ENCODE assay signal across 9 mouse cellular contexts in genomic region chr11:83040325-83040724, GRCm38 (mm10). TPM values are rescaled to one million over a fixed set of nuclear protein-coding genes. Genes with fewer than 3 reads are reported as not detected.
A peak's percentile ranks its signal among the peaks of the same experiment; 100 is the strongest.
DNase-seq lines count a peak whose midpoint lies in the region; ATAC-seq and TF ChIP-seq lines count a peak whose summit lies in the region.
"Had no signal": no experiment of that assay in that cellular context is flagged by ENCODE, and none has a peak within 500 bp of the region (broad histone marks: within the 10 kb centered on the region; RNA-seq: fewer than 3 reads in every experiment).

No protein-coding gene starts in this region.

- no peak for ATAC-seq in forebrain, embryonic 12.5 days (ENCODE audit: low FRiP score)

- WGBS in forebrain, embryonic 12.5 days: 24% methylated on average over 1 of the region's 1 CpGs

- H3K4me3 ChIP-seq in embryonic fibroblast, embryonic 13.5 days (ENCODE audit: insufficient read depth, low read length): no peak overlapping the region
- H3K4me3 ChIP-seq in forebrain, embryonic 12.5 days (replicated peaks): no peak overlapping the region

- H3K36me3 ChIP-seq in forebrain, embryonic 12.5 days (replicated peaks): no peaks in the 10 kb centered on the region
- H3K36me3 ChIP-seq: forebrain, embryonic 10.5 days had no signal

- H3K4me2 ChIP-seq in forebrain, embryonic 12.5 days: no peak overlapping the region

- H3K9me3 ChIP-seq in forebrain, embryonic 12.5 days: no peaks in the 10 kb centered on the region
- H3K9me3 ChIP-seq: forebrain, embryonic 10.5 days had no signal

- 0 out of 2 replicates have a peak, but pooled peaks cover 14% of the 10 kb centered on the region for H3K27me3 ChIP-seq in forebrain, embryonic 12.5 days

- H3K27ac ChIP-seq in embryonic fibroblast, embryonic 13.5 days (ENCODE audit: insufficient read depth, low read length): 0 out of 2 replicates have a peak overlapping the region, but pooled peaks have one; percentile 11
- no peak overlapping the region for H3K27ac ChIP-seq in forebrain, embryonic 12.5 days
- H3K27ac ChIP-seq: forebrain, embryonic 10.5 days had no signal

- DNase-seq in 416B (ENCODE audit: low read depth) (peak; percentile 98), A20 (ENCODE audit: low read depth, low spot score) (peak; percentile 34)
- DNase-seq in lung, postnatal 10 days: peak; percentile 18
- DNase-seq in layer of hippocampus, adult 8-10 months (ENCODE audit: low spot score in 2 of 2): no peak
- no peak for DNase-seq in cerebellum, adult 9-11 months
- DNase-seq: midbrain, embryonic 14.5 days had no signal

- no peak overlapping the region for H3K9ac ChIP-seq in forebrain, embryonic 12.5 days

- peak; percentile 28; the same call in 1 of the 2 replicates for TF ChIP-seq POLR2A in embryonic fibroblast, embryonic 13.5 days (IDR thresholded peaks at IDR 0.05; ENCODE audit: low read depth, low read length)

- no peak for TF ChIP-seq CTCF in embryonic fibroblast, embryonic 13.5 days (IDR thresholded peaks at IDR 0.05; ENCODE audit: borderline replicate concordance, insufficient read depth, low read length)

- no peaks in the 10 kb centered on the region; the same call in 1 of the 2 replicates for H3K4me1 ChIP-seq in embryonic fibroblast, embryonic 13.5 days (ENCODE audit: control insufficient read depth, insufficient read depth, low read length)
- H3K4me1 ChIP-seq in forebrain, embryonic 12.5 days: no peaks in the 10 kb centered on the region

RNA-seq across cellular contexts. Expression of gene Slfn8, which starts 19.7 kb away (rescaled TPM):
- polyA plus RNA-seq in embryonic fibroblast, embryonic 13.5 days (2011; ENCODE audit: insufficient read length, low read depth, missing spikeins): 2.2 and 4.2 TPM in 2 replicates
- 1 to 10 TPM in 2 of 4 experiments, under 1 TPM in 2; 0.23 to 2.6 (median 1.1) TPM for total RNA-seq in layer of hippocampus, adult 8-10 months (2022)
- polyA plus RNA-seq in forebrain, embryonic 12.5 days (2016; fragmentation: Nextera tagmentation; extraction: Ambion mirVana): 0.21 and 0.37 TPM in 2 replicates

RNA-seq across cellular contexts. Expression of gene Slfn2, which starts 24.6 kb away (rescaled TPM):
- 7.4 and 7.7 TPM in 2 replicates for polyA plus RNA-seq in embryonic fibroblast, embryonic 13.5 days (2011; ENCODE audit: insufficient read length, low read depth, missing spikeins)
- 1 to 10 TPM in 2 of 4 experiments, under 1 TPM in 2; 0.43 to 2.9 (median 0.97) TPM for total RNA-seq in layer of hippocampus, adult 8-10 months (2022)
- polyA plus RNA-seq in forebrain, embryonic 12.5 days (2016; fragmentation: Nextera tagmentation; extraction: Ambion mirVana): 0.96 and 1.2 TPM in 2 replicates

RNA-seq across cellular contexts. Expression of gene Slfn9, which starts 48.7 kb away (rescaled TPM):
- polyA plus RNA-seq in embryonic fibroblast, embryonic 13.5 days (2011; ENCODE audit: insufficient read length, low read depth, missing spikeins): 23.9 and 28.7 TPM in 2 replicates
- 1 to 10 TPM in 2 of 4 experiments, under 1 TPM in 2; 0.23 to 1.7 (median 0.92) TPM for total RNA-seq in layer of hippocampus, adult 8-10 months (2022)
- 12.6 and 13.4 TPM in 2 replicates for polyA plus RNA-seq in forebrain, embryonic 12.5 days (2016; fragmentation: Nextera tagmentation; extraction: Ambion mirVana)

Comparison
In these comparisons a context has a peak if more than half of its experiments do, and no peak if none do; other contexts are left out.
1. DNase-seq: peak in 416B (single experiment), A20 (single experiment) and lung, postnatal 10 days (single experiment); none in layer of hippocampus, adult 8-10 months (0 of 2) and cerebellum, adult 9-11 months (single experiment).